Mouse (Mus musculus): ENCODE measurements at regions not wholly inside any gene's neighbourhood (a gene's known extent, or its start where the extent isn't known, plus 50 kb on each side); places are given as distances from the start of the nearest gene placed in this dataset.

DNA sequence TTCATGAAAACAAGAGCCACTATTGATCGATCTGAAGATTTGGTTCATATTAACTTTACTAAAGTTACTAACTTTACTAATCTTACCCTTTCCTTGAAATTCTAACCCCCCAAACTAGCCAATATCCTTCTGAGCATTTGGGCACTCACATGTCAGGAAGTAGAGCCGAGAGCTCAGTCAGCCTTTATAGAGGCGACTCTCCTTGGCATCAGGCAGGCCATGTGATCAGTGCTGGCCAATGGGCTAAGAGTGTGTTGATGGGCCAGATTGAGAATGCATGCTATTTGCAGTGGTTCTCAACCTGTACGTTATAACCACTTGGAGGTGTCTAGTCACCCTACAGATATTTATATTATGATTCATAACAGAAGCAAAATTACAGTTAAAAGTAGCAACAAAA lies 69.6 kb upstream of the Slc35b4 start:
- no peak for DNase-seq (ENCODE audit: low spot score in 2 of 2)

DNA sequence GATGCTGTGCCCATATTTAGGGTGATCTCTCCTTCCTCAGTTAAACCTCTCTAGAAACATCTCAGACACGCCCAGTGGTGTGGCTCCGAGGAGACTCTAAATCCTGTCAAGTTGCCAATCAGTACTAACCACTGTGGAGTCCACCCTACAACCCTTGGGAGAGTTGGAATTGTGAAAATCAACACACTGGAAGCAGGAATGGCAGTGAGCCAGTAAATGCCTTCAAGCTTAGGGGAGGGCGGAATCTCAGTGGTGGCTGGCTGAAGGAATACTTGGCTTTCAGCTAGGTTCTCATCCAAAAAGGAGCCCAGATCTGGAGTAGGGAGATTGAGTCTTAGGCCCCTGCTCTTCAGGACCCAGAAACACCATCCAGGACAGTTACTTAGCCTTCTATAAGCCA lies 66.1 kb upstream of the Slc35b4 start:
- DNase-seq (ENCODE audit: low spot score in 2 of 2) = no peak

DNA sequence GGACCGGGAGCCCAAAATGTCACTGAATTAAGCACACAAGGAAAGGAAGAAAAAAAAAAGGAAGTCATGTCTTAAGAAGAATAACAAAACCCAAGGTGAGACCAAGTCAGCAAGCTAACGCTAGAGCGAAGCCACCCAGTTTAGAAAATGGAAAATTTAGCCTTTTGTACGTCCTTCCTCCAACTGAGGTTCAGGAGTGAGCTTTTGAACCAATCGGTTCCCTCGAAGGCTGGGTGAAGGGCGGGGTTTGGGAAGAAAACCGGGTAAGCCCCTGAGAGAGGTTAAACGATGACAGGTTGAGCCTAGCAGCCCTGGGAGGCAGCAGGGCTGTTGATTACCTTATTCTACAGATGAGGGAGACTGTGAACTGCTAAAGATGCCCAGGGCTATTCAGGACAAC lies 65.6 kb upstream of the Slc35b4 start:
- no peak for DNase-seq (ENCODE audit: low spot score in 2 of 2)

DNA sequence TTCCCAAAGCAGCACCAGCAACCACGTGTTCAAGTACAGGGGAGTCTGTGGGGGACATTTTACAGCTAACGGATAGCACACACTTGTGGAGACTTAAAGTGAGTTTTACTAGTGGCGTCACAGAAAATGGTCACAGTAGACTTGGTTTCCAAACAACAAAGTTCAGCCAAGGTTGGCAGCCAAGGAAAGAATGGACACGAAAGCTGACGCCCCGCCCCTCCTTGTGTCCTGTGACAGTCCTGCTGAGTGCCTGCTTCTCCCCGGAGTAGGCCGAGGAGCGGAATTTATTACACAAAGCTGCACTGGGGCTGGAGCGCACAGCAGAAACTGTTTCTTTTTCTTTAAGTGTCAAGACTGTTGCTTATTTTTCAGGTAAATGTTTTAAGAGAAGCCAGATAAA lies 58.2 kb upstream of the Slc35b4 start:
- DNase-seq (ENCODE audit: low spot score in 2 of 2) = no peak

DNA sequence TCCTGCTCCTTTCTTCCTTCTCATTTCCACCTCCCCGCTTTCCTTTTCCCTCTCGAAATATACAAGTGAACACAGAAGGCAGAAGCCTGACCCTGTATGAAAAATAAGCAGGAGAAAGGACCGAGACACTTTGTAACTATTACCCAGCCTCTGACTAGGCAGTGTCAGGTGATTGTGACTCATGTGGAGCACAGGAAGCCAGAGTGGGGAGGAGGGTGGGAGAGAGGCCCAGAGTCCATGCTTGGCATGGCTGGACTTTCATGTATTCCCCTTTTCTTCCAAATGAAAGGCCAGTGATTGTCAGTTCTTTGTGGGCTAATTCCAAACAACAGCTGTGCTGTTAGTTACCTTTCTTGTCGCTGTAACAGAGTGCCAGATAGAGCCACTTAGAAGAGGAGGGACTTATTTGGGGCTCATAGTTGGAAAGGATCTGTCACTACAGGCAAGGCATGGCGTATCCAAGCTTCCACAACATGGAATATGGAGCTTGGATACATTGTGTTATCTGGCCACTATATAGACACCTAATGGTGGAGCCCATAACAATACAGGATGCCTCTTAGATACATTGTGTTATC lies 57.6 kb upstream of the Slc35b4 start:
- no peak for DNase-seq (ENCODE audit: low spot score in 2 of 2)

DNA sequence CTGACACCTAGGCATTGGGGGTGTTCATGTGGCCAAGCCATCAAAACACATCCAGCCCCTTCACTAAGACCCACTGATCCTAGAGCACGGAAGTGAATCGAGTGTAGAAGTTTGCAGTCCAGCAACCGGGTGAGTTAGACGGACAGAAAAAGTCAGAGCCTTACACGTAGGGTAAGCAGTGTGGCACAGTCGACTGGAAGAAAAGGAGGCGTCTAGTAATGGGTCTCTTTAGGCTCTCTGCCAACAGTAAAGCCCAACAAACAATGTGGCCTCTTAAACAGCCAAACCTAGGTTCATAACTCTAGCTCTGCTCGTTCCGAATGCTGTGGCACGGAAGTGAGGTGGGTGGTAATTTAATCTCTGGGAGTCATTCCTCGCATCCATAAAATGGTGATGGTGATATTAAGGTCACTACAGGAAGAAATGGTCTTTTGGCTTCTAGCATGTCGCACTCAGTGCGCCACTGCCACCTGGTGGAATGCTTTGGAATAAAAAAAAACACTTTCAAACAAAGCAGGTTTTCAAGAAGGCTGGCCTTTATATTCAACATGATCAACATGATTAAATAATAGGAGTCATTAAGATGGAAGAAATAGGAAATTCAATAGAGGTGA lies 54.0 kb upstream of the Slc35b4 start:
- peak in 1 of 2 experiments; percentile 48 for DNase-seq (ENCODE audit: low spot score in 2 of 2)

DNA sequence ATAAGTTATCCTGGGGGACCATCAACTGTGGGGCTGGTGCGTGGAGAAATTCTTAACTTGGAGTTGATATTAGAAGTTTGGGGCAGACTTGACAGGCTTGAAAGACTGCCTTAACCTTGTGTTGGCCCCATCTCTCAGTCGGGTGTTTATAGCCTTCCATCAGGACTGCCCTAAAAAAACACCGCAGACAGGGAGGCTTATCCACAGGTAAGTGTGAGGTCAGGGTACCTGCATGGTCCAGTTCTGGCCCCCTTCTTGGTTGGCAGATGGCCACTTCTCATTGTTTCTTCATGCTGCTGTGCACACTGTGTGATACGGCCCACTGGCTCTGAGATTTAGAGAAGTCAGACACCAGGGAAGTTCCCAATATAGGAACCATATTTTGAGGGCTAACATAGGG lies 50.2 kb upstream of the Slc35b4 start:
- DNase-seq (ENCODE audit: low spot score in 2 of 2) = no peak
